Mouse (Mus musculus) G1E (cell line): ENCODE measurements around the gene 4930432K21Rik.

ENCODE experiments used
- CTCF ChIP-seq: IDR thresholded peaks from 2 replicates; pipeline ENCODE4 v1.5.1; 2012; ENCODE audit warnings: low read depth, low read length, inconsistent platforms, mixed read lengths
- POLR2AphosphoS5 ChIP-seq: IDR thresholded peaks from 2 replicates; pipeline ENCODE4 v1.6.1; 2012; ENCODE audit warnings: low read depth, low read length, inconsistent platforms; ENCODE audit not compliant: insufficient replicate concordance

- no peak for TF ChIP-seq CTCF
- no peak for TF ChIP-seq POLR2AphosphoS5
Measured at GRCm38 (mm10) chr8:84197922-84198774, 50.3 kb downstream of the 4930432K21Rik start.
